Mouse (Mus musculus): Measurements from ENCODE around the gene Ldlrad3.
A peak's percentile ranks its signal among the peaks of the same experiment; 100 is the strongest.

Gene Ldlrad3

DNA sequence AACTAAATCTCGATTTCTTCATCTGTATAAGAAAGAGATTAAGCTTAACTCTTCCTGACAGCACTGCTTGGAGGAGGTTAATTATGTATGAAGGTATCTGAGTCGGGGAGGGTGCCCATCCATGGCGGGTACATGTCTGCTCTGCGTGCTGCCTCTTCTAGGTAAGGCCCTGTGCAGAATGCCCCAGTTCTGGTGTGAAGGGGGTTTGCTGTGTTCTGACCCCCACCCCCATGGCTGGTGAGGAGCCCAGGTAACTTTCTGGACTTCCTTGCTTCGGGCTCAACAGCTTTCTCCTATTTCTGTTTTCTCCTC lies 279.9 kb downstream of the Ldlrad3 start:
- no peak for DNase-seq (ENCODE audit: low read depth, low spot score)

DNA sequence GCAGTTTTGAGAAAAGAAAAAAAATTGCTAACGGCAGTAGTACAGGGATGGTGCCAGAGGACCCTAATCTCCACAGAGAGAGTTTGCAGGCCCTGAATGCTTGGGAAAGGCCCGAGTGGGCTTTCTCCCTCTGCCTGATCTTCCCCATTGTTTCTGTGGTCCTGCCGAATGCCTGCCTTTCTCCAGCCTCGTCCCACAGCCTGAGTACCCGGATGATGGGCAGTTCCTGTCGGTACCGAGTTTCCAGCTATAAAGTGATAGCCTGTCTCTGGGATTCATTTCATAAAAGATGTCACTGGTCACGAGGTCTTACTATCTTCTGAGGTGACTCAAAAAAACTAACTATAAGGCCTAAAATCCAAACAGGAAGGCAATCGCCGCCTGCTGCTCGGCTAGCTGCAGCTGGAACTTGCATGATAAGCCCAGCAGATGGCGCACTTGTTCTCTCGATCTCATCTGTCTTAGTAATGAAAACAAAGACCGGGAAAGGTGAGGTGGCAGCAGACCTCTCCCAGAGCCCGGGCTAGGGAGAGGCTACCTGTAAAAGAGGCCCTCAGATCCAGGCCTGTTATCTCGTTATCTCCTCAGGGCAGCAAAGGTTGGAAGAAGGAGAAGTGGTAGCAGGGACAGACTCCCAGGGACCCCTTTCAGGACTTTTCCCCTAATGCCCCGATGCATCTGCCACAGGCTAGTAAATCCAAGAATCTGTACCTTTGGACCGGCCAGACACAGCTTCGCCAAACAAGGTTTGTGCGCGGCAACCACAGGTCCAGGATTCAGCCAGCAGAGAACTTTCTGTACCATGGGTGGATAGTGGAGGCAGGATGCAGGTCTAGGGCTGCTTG lies 280.4 kb downstream of the Ldlrad3 start:
- DNase-seq (ENCODE audit: low read depth, low spot score) = peak; percentile 86

- no peak for DNase-seq (ENCODE audit: low read depth, low spot score)
These were observed 284.0 kb downstream of the Ldlrad3 start for GRCm38 (mm10) chr2:101902196-101902595.

Measured in ES-CJ7 (cell line).